Mouse (Mus musculus) cerebellum, adult 9-11 months (tissue): ENCODE data around the gene Lca5.

Source experiments
- DNase-seq: peaks from one replicate; pipeline ENCODE4 v3.0.0; 2022

Lca5 gene

GRCm38 (mm10) chr9:83440392-83441357, at the start of gene Lca5:
TSS of gene Lca5 (minus strand) at chr9:83441127.
- DNase-seq: peak; percentile 97

GRCm38 (mm10) chr9:83488491-83489210, 47.7 kb upstream of the Lca5 start:
- DNase-seq: peak; percentile 36

GRCm38 (mm10) chr9:83487771-83488470, 47.0 kb upstream of the Lca5 start:
- DNase-seq: peak; percentile 65

GRCm38 (mm10) chr9:83485966-83486365, 45.0 kb upstream of the Lca5 start:
- no peak for DNase-seq

GRCm38 (mm10) chr9:83485357-83485756, 44.4 kb upstream of the Lca5 start:
- DNase-seq: no peak

GRCm38 (mm10) chr9:83483419-83483818, 42.5 kb upstream of the Lca5 start:
- no peak for DNase-seq

GRCm38 (mm10) chr9:83482176-83482949, 41.4 kb upstream of the Lca5 start:
- DNase-seq: no peak

- peak; percentile 33 for DNase-seq
Observed at GRCm38 (mm10) chr9:83469871-83470270, 28.9 kb upstream of the Lca5 start.

GRCm38 (mm10) chr9:83447771-83448170, 6.8 kb upstream of the Lca5 start:
- DNase-seq: peak; percentile 79

- peak; percentile 31 for DNase-seq
Observed at GRCm38 (mm10) chr9:83447176-83447575, 6.2 kb upstream of the Lca5 start.

- no peak for DNase-seq
Observed at GRCm38 (mm10) chr9:83437621-83438020, 3.3 kb downstream of the Lca5 start.

- DNase-seq: peak; percentile 63
Observed at GRCm38 (mm10) chr9:83434489-83434888, 6.4 kb downstream of the Lca5 start.

GRCm38 (mm10) chr9:83433661-83434060, 7.3 kb downstream of the Lca5 start:
- no peak for DNase-seq

GRCm38 (mm10) chr9:83427926-83428325, 13.0 kb downstream of the Lca5 start:
- no peak for DNase-seq

- no peak for DNase-seq
Observed at GRCm38 (mm10) chr9:83418965-83419364, 22.0 kb downstream of the Lca5 start.

- no peak for DNase-seq
Observed at GRCm38 (mm10) chr9:83413046-83413445, 27.9 kb downstream of the Lca5 start.

GRCm38 (mm10) chr9:83405150-83405549, 35.8 kb downstream of the Lca5 start:
- DNase-seq: no peak

- DNase-seq: no peak
Observed at GRCm38 (mm10) chr9:83400783-83401182, 40.1 kb downstream of the Lca5 start.

GRCm38 (mm10) chr9:83399414-83399813, 41.5 kb downstream of the Lca5 start:
- DNase-seq: no peak

GRCm38 (mm10) chr9:83398260-83398659, 42.7 kb downstream of the Lca5 start:
- no peak for DNase-seq

GRCm38 (mm10) chr9:83395456-83395855, 45.5 kb downstream of the Lca5 start:
- DNase-seq: no peak

GRCm38 (mm10) chr9:83391996-83392395, 48.9 kb downstream of the Lca5 start:
- no peak for DNase-seq
